Mouse (Mus musculus): ENCODE data around the gene Npy. TPM values are rescaled to one million over a fixed set of nuclear protein-coding genes. Genes with fewer than 3 reads are reported as not detected.

The Npy gene
- polyA plus RNA-seq (2014; fragmentation: Nextera tagmentation; extraction: Ambion mirVana): 0.35 TPM in 1 of 2 replicates, not detected in the other

GRCm38 (mm10) chr6:49821961-49822870 lies at the start of gene Npy:
Npy (plus strand) TSS chr6:49822710.
- no peak within 1 kb of the TSS for H3K9ac ChIP-seq (ENCODE audit: low read depth, low read length)
- H3K4me1 ChIP-seq (replicated peaks; ENCODE audit: control insufficient read depth, insufficient read depth, low read length): no peaks in the 10 kb centered on the region
- H3K27me3 ChIP-seq (replicated peaks; ENCODE audit: control insufficient read depth, insufficient read depth, low read length): peaks cover 45% of the 10 kb centered on the region
- ATAC-seq (replicated peaks; ENCODE audit: low FRiP score): no peak
- H3K27ac ChIP-seq (ENCODE audit: low read depth, low read length): no peak within 1 kb of the TSS
- no peaks in the 10 kb centered on the region for H3K36me3 ChIP-seq (ENCODE audit: control insufficient read depth, insufficient read depth, low read length)
- WGBS: under 1% methylated on average over 66 of the region's 66 CpGs
- no peaks in the 10 kb centered on the region for H3K9me3 ChIP-seq (ENCODE audit: control insufficient read depth, low read length)
- peak; percentile 40 for DNase-seq (ENCODE audit: low spot score)
- peak within 1 kb of the TSS; percentile 65 for H3K4me2 ChIP-seq
- H3K4me3 ChIP-seq (ENCODE audit: low read depth, low read length): peak within 1 kb of the TSS; percentile 38

- DNase-seq (ENCODE audit: low spot score): no peak
- Histone ChIP-seq H3K36me3 (ENCODE audit: control insufficient read depth, insufficient read depth, low read length) (no peaks in the 10 kb centered on the region), H3K27ac (ENCODE audit: low read depth, low read length) (no peak overlapping the region), H3K4me3 (ENCODE audit: low read depth, low read length) (no peak overlapping the region), H3K9ac (ENCODE audit: low read depth, low read length) (no peak overlapping the region), H3K9me3 (ENCODE audit: control insufficient read depth, low read length) (no peaks in the 10 kb centered on the region), H3K4me2 (no peak overlapping the region), H3K27me3 (replicated peaks; ENCODE audit: control insufficient read depth, insufficient read depth, low read length) (no peaks in the 10 kb centered on the region), H3K4me1 (replicated peaks; ENCODE audit: control insufficient read depth, insufficient read depth, low read length) (no peaks in the 10 kb centered on the region)
- ATAC-seq (replicated peaks; ENCODE audit: low FRiP score): no peak
- 71% methylated on average over 8 of the region's 8 CpGs for WGBS
These were observed 47.5 kb upstream of the Npy start for GRCm38 (mm10) chr6:49775006-49775405.

GRCm38 (mm10) chr6:49778109-49778508 lies 44.4 kb upstream of the Npy start:
- no peak overlapping the region for H3K9ac ChIP-seq (ENCODE audit: low read depth, low read length)
- ATAC-seq (replicated peaks; ENCODE audit: low FRiP score) (no peak), DNase-seq (ENCODE audit: low spot score) (no peak)
- H3K4me3 ChIP-seq (ENCODE audit: low read depth, low read length): no peak overlapping the region
- H3K4me1 ChIP-seq (replicated peaks; ENCODE audit: control insufficient read depth, insufficient read depth, low read length): no peaks in the 10 kb centered on the region
- no peak overlapping the region for H3K27ac ChIP-seq (ENCODE audit: low read depth, low read length)
- H3K36me3 ChIP-seq (ENCODE audit: control insufficient read depth, insufficient read depth, low read length): no peaks in the 10 kb centered on the region
- no peaks in the 10 kb centered on the region for H3K27me3 ChIP-seq (replicated peaks; ENCODE audit: control insufficient read depth, insufficient read depth, low read length)
- 60% methylated on average over 13 of the region's 13 CpGs for WGBS
- H3K4me2 ChIP-seq: no peak overlapping the region
- H3K9me3 ChIP-seq (ENCODE audit: control insufficient read depth, low read length): no peaks in the 10 kb centered on the region

DNA sequence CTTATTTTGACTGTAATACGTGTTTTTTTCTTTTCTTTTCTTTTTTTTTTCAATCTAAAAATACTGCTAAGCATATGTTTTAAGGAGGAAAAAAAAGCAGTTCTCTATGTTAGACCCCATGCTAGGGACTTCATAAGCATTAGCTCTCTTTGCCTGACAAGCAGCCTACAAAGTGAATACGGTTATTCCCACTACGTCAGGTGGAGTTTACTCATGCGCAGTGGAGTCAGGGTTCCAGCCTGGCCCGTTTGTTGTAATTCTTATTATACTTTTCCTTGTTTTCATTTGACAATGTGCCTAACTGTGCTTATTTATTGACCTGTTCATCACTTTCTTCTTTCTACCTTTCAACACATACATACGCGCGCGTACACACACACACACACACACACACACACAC lies 43.8 kb upstream of the Npy start:
- Histone ChIP-seq H3K27me3 (replicated peaks; ENCODE audit: control insufficient read depth, insufficient read depth, low read length) (no peaks in the 10 kb centered on the region), H3K4me1 (replicated peaks; ENCODE audit: control insufficient read depth, insufficient read depth, low read length) (no peaks in the 10 kb centered on the region), H3K4me3 (ENCODE audit: low read depth, low read length) (no peak overlapping the region), H3K4me2 (no peak overlapping the region), H3K36me3 (ENCODE audit: control insufficient read depth, insufficient read depth, low read length) (no peaks in the 10 kb centered on the region), H3K27ac (ENCODE audit: low read depth, low read length) (no peak overlapping the region), H3K9me3 (ENCODE audit: control insufficient read depth, low read length) (no peaks in the 10 kb centered on the region), H3K9ac (ENCODE audit: low read depth, low read length) (no peak overlapping the region)
- DNase-seq (ENCODE audit: low spot score) (no peak), ATAC-seq (replicated peaks; ENCODE audit: low FRiP score) (no peak)
- 89% methylated on average over 9 of the region's 9 CpGs for WGBS

GRCm38 (mm10) chr6:49779606-49780005 lies 42.9 kb upstream of the Npy start:
- DNase-seq (ENCODE audit: low spot score) (no peak), ATAC-seq (replicated peaks; ENCODE audit: low FRiP score) (no peak)
- Histone ChIP-seq H3K36me3 (ENCODE audit: control insufficient read depth, insufficient read depth, low read length) (no peaks in the 10 kb centered on the region), H3K4me3 (ENCODE audit: low read depth, low read length) (no peak overlapping the region), H3K4me1 (replicated peaks; ENCODE audit: control insufficient read depth, insufficient read depth, low read length) (no peaks in the 10 kb centered on the region), H3K4me2 (no peak overlapping the region), H3K27me3 (replicated peaks; ENCODE audit: control insufficient read depth, insufficient read depth, low read length) (no peaks in the 10 kb centered on the region), H3K9ac (ENCODE audit: low read depth, low read length) (no peak overlapping the region), H3K9me3 (ENCODE audit: control insufficient read depth, low read length) (no peaks in the 10 kb centered on the region), H3K27ac (ENCODE audit: low read depth, low read length) (no peak overlapping the region)
- WGBS: 41% methylated on average over 7 of the region's 7 CpGs

GRCm38 (mm10) chr6:49780846-49781400 lies 41.6 kb upstream of the Npy start:
- no peak overlapping the region for H3K4me3 ChIP-seq (ENCODE audit: low read depth, low read length)
- no peaks in the 10 kb centered on the region for H3K9me3 ChIP-seq (ENCODE audit: control insufficient read depth, low read length)
- no peaks in the 10 kb centered on the region for H3K4me1 ChIP-seq (replicated peaks; ENCODE audit: control insufficient read depth, insufficient read depth, low read length)
- H3K27me3 ChIP-seq (replicated peaks; ENCODE audit: control insufficient read depth, insufficient read depth, low read length): no peaks in the 10 kb centered on the region
- no peak for DNase-seq (ENCODE audit: low spot score)
- WGBS: 66% methylated on average over 9 of the region's 9 CpGs
- no peak overlapping the region for H3K27ac ChIP-seq (ENCODE audit: low read depth, low read length)
- no peaks in the 10 kb centered on the region for H3K36me3 ChIP-seq (ENCODE audit: control insufficient read depth, insufficient read depth, low read length)
- no peak overlapping the region for H3K9ac ChIP-seq (ENCODE audit: low read depth, low read length)
- no peak overlapping the region for H3K4me2 ChIP-seq
- no peak for ATAC-seq (replicated peaks; ENCODE audit: low FRiP score)

DNA sequence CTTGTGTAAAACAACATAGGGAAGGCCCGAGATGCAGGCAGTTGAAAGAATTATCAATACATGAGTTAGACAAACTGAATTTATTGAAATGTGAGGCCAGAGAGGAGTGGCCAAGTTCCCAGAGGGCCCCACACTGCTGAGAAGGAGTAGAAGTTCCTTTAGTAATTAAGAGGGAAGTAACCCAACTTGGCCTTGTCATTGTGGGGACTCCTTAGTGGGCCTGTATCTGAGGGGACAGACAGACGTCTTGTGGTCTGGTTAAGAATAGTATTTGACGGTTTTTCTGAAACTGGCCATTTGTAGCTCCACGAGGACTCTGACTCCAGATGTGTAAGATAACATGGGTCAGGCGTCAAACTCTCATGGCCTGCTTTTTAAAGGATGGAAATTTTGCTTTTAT lies 40.7 kb upstream of the Npy start:
- Histone ChIP-seq H3K4me1 (replicated peaks; ENCODE audit: control insufficient read depth, insufficient read depth, low read length) (no peaks in the 10 kb centered on the region), H3K9me3 (ENCODE audit: control insufficient read depth, low read length) (no peaks in the 10 kb centered on the region), H3K4me3 (ENCODE audit: low read depth, low read length) (no peak overlapping the region), H3K27me3 (replicated peaks; ENCODE audit: control insufficient read depth, insufficient read depth, low read length) (no peaks in the 10 kb centered on the region), H3K36me3 (ENCODE audit: control insufficient read depth, insufficient read depth, low read length) (no peaks in the 10 kb centered on the region), H3K9ac (ENCODE audit: low read depth, low read length) (no peak overlapping the region), H3K27ac (ENCODE audit: low read depth, low read length) (no peak overlapping the region), H3K4me2 (no peak overlapping the region)
- WGBS: 53% methylated on average over 5 of the region's 5 CpGs
- ATAC-seq (replicated peaks; ENCODE audit: low FRiP score) (no peak), DNase-seq (ENCODE audit: low spot score) (no peak)

- Histone ChIP-seq H3K4me3 (ENCODE audit: low read depth, low read length) (no peak overlapping the region), H3K27me3 (replicated peaks; ENCODE audit: control insufficient read depth, insufficient read depth, low read length) (no peaks in the 10 kb centered on the region), H3K27ac (ENCODE audit: low read depth, low read length) (no peak overlapping the region), H3K4me1 (replicated peaks; ENCODE audit: control insufficient read depth, insufficient read depth, low read length) (no peaks in the 10 kb centered on the region), H3K36me3 (ENCODE audit: control insufficient read depth, insufficient read depth, low read length) (no peaks in the 10 kb centered on the region), H3K4me2 (no peak overlapping the region), H3K9ac (ENCODE audit: low read depth, low read length) (no peak overlapping the region), H3K9me3 (ENCODE audit: control insufficient read depth, low read length) (no peaks in the 10 kb centered on the region)
- ATAC-seq (replicated peaks; ENCODE audit: low FRiP score) (no peak), DNase-seq (ENCODE audit: low spot score) (no peak)
- WGBS: 78% methylated on average over 7 of the region's 7 CpGs
These were observed 39.8 kb upstream of the Npy start for GRCm38 (mm10) chr6:49782679-49783078.

- ATAC-seq (replicated peaks; ENCODE audit: low FRiP score) (no peak), DNase-seq (ENCODE audit: low spot score) (no peak)
- no peak overlapping the region for H3K27ac ChIP-seq (ENCODE audit: low read depth, low read length)
- H3K4me2 ChIP-seq: no peak overlapping the region
- H3K36me3 ChIP-seq (ENCODE audit: control insufficient read depth, insufficient read depth, low read length): no peaks in the 10 kb centered on the region
- WGBS: 57% methylated on average over 12 of the region's 12 CpGs
- H3K4me3 ChIP-seq (ENCODE audit: low read depth, low read length): no peak overlapping the region
- H3K9ac ChIP-seq (ENCODE audit: low read depth, low read length): no peak overlapping the region
- no peaks in the 10 kb centered on the region for H3K4me1 ChIP-seq (replicated peaks; ENCODE audit: control insufficient read depth, insufficient read depth, low read length)
- no peaks in the 10 kb centered on the region for H3K9me3 ChIP-seq (ENCODE audit: control insufficient read depth, low read length)
- H3K27me3 ChIP-seq (replicated peaks; ENCODE audit: control insufficient read depth, insufficient read depth, low read length): no peaks in the 10 kb centered on the region
These were observed 30.0 kb upstream of the Npy start for GRCm38 (mm10) chr6:49792524-49792923.
